Mouse (Mus musculus) heart, postnatal 0 days (tissue): ENCODE results near the gene Grid2. TPM values are rescaled to one million over a fixed set of nuclear protein-coding genes. Genes with fewer than 3 reads are reported as not detected.

Experiments
- ATAC-seq: fragments of 200-750 bp; cut with Nextera tagmentation; 2 replicates; pipeline ENCODE4 v1.8.0; 2017; ENCODE audit warnings: low read depth, moderate number of reproducible peaks, moderate library complexity; ENCODE audit not compliant: insufficient read depth
- DNase-seq: peaks from one replicate; pipeline ENCODE4 v3.0.0-alpha.2; 2016; ENCODE audit warnings: low spot score
- H3K27ac ChIP-seq: fragments of 300-500 bp; sonication (generic); 2 replicates; pipeline ENCODE4 v1.5.1; 2014; ENCODE audit warnings: low read depth, mild to moderate bottlenecking
- H3K27me3 ChIP-seq: fragments of 300-500 bp; sonication (generic); 2 replicates; pipeline ENCODE4 v1.6.1; 2014; ENCODE audit warnings: low read length, mixed read lengths; ENCODE audit not compliant: control insufficient read depth, insufficient read depth
- H3K36me3 ChIP-seq: fragments of 300-500 bp; sonication (generic); replicated peaks from 2 replicates; pipeline ENCODE4 v1.6.1; 2014; ENCODE audit warnings: low read length, mixed read lengths; ENCODE audit not compliant: control insufficient read depth, insufficient read depth
- H3K4me1 ChIP-seq: fragments of 300-500 bp; sonication (generic); 2 replicates; pipeline ENCODE4 v1.6.1; 2014; ENCODE audit warnings: antibody characterized with exemption; ENCODE audit not compliant: control insufficient read depth, insufficient read depth
- H3K4me2 ChIP-seq: fragments of 300-500 bp; sonication (generic); 2 replicates; pipeline ENCODE4 v1.6.1; 2014; ENCODE audit warnings: low read depth, mild to moderate bottlenecking, low read length, moderate library complexity
- H3K4me3 ChIP-seq: fragments of 300-500 bp; sonication (generic); 2 replicates; pipeline ENCODE4 v1.5.1; 2014; ENCODE audit warnings: low read depth, low read length
- H3K9ac ChIP-seq: fragments of 300-500 bp; sonication (generic); replicated peaks from 2 replicates; pipeline ENCODE4 v1.6.1; 2014; ENCODE audit warnings: low read depth, low read length, mixed read lengths
- H3K9me3 ChIP-seq: fragments of 300-500 bp; sonication (generic); replicated peaks from 2 replicates; pipeline ENCODE4 v1.6.1; 2016; ENCODE audit warnings: low read length; ENCODE audit not compliant: control insufficient read depth
- CTCF ChIP-seq: IDR thresholded peaks from 2 replicates; pipeline ENCODE4 v1.5.1; 2016; ENCODE audit warnings: antibody characterized with exemption, control low read depth, low read depth
- EP300 ChIP-seq: IDR thresholded peaks from 2 replicates; pipeline ENCODE4 v1.6.1; 2016; ENCODE audit warnings: antibody characterized with exemption, low read depth
- WGBS: fragments of 180-500 bp; shearing (Covaris S2); extraction: QIAGEN DNeasy Blood & Tissue Kit; methylation state at CpG from one replicate; pipeline ENCODE4 v1.1.7; 2014; 5-methylcytosine and 5-hydroxymethylcytosine counted together
- polyA plus RNA-seq: library from polyadenylated mRNA; unstranded; fragments of >200 nt; fragmentation: Nextera tagmentation; extraction: Ambion mirVana; gene quantifications from 2 replicates; pipeline ENCODE4 v1.2.1, GENCODE M21; 2015
- total RNA-seq: library from RNA; depleted of rRNA; stranded (reverse); fragments of >200 nt; gene quantifications from 2 replicates; pipeline ENCODE4 v1.2.3, GENCODE M21; 2014; ENCODE audit warnings: low replicate concordance

Gene Grid2
- total and polyA plus RNA-seq, 2 experiments from 2014 or later, result 0.10 to 0.27 TPM

DNA sequence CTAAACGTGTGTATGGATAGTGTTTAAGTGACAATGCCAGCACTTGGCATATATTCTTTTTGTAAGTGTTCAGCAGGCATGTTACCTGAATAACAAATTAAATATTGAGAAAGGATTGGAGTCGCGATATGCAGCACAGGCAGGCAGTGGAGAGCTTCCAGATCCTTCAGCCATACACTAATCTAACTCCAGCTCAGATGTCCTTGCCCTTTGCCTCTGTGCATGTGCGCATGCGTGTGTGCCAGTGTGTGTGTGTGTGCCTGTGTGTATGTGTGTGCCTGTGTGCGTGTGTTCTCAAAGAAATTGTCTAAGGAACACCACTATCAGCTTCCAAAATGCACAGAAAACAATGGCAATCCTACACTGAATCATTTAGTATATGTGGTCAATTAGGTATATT is 708.6 kb downstream of the Grid2 start:
- no peak overlapping the region for H3K27ac ChIP-seq
- 80% methylated on average over 6 of the region's 6 CpGs for WGBS
- TF ChIP-seq EP300 (no peak), CTCF (no peak)
- no peaks in the 10 kb centered on the region for H3K9me3 ChIP-seq
- H3K4me1 ChIP-seq, result no peaks in the 10 kb centered on the region
- no peaks in the 10 kb centered on the region for H3K27me3 ChIP-seq
- ATAC-seq, result no peak
- H3K4me3 ChIP-seq, result no peak overlapping the region
- no peaks in the 10 kb centered on the region for H3K36me3 ChIP-seq
- H3K4me2 ChIP-seq, result no peak overlapping the region
- no peak overlapping the region for H3K9ac ChIP-seq
- DNase-seq, result no peak

DNA sequence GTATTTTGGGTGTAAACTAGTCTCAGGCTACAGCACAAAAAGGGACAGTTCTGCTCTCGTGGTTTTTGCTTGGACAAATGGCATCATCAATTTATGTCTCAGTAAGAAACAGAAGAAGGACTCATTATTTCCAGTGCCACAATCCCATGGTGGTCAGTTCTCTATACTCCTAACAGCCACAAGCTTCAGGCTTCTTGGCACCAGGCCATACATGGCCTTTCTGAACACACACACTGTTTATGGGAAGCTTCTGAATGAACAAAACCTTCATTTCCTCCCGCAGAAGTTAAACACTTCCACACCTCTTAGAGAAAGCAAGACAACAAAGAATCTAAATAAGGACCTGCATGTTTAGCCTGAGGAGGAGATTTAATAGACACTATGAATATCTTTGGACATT is 709.1 kb downstream of the Grid2 start:
- no peak for DNase-seq
- no peak for TF ChIP-seq EP300
- no peak for TF ChIP-seq CTCF
- whole genome bisulfite sequencing, result 70% methylated on average over 2 of the region's 2 CpGs
- Histone ChIP-seq H3K4me2 (no peak overlapping the region), H3K36me3 (no peaks in the 10 kb centered on the region), H3K4me1 (no peaks in the 10 kb centered on the region), H3K27ac (no peak overlapping the region), H3K4me3 (no peak overlapping the region), H3K9ac (no peak overlapping the region), H3K9me3 (no peaks in the 10 kb centered on the region), H3K27me3 (no peaks in the 10 kb centered on the region)
- no peak for ATAC-seq

- Histone ChIP-seq H3K4me3 (no peak overlapping the region), H3K27me3 (no peaks in the 10 kb centered on the region), H3K4me1 (no peaks in the 10 kb centered on the region), H3K9me3 (no peaks in the 10 kb centered on the region), H3K36me3 (no peaks in the 10 kb centered on the region), H3K4me2 (no peak overlapping the region), H3K9ac (no peak overlapping the region), H3K27ac (no peak overlapping the region)
- 84% methylated on average over 2 of the region's 2 CpGs for WGBS
- ATAC-seq, result no peak
- no peak for DNase-seq
- TF ChIP-seq EP300 (no peak), CTCF (no peak)
These were observed 790.4 kb downstream of the Grid2 start for GRCm38 (mm10) chr6:64046084-64046483.

- Histone ChIP-seq H3K27me3 (no peaks in the 10 kb centered on the region), H3K36me3 (no peaks in the 10 kb centered on the region), H3K9ac (no peak overlapping the region), H3K9me3 (no peaks in the 10 kb centered on the region), H3K4me1 (no peaks in the 10 kb centered on the region), H3K4me2 (no peak overlapping the region), H3K4me3 (no peak overlapping the region), H3K27ac (no peak overlapping the region)
- WGBS, result 73% methylated on average over 1 of the region's 1 CpGs
- ATAC-seq (no peak), DNase-seq (no peak)
- TF ChIP-seq EP300, result no peak
- no peak for TF ChIP-seq CTCF
These were observed 791.1 kb downstream of the Grid2 start for GRCm38 (mm10) chr6:64046732-64047131.

DNA sequence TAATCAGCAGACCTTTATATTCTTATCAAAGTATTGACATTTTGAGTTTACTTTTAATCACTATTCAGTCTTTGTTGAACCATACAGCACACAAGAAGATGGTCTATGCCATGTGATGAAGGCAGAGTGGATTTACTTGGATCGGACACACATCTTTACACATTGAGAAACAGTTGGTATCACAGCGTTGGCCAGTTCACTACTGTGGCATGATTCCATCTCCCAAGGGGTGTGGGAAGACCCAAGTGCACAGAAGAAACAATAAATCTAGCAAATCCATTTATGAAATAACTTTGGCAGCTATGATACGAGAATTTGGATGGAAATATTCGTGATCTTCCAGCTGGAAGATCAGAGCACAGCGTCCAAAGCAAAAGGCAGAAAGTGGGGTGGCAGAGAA is 792.3 kb downstream of the Grid2 start:
- ATAC-seq, result no peak
- Histone ChIP-seq H3K9ac (no peak overlapping the region), H3K36me3 (no peaks in the 10 kb centered on the region), H3K4me3 (no peak overlapping the region), H3K27ac (no peak overlapping the region), H3K4me2 (no peak overlapping the region), H3K4me1 (no peaks in the 10 kb centered on the region), H3K27me3 (no peaks in the 10 kb centered on the region), H3K9me3 (no peaks in the 10 kb centered on the region)
- no peak for TF ChIP-seq EP300
- no peak for TF ChIP-seq CTCF
- WGBS, result 82% methylated on average over 5 of the region's 5 CpGs
- DNase-seq, result no peak

DNA sequence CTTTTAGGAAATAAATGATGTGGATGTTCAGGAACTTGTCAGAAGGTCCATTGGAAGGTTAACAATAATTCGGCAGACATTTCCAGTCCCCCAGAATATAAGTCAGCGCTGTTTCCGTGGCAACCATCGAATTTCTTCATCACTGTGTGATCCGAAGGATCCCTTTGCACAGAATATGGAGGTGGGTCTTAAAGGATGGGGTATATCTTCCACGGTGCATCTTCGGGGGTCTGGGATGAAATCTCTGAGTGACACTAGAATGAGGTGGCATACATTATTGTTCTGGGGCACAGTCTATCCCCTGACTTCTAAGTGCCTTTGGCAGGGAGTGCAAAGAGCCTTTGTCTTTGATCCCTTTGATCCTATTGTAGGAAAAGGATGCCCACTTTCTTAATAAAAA is 808.2 kb downstream of the Grid2 start:
- WGBS, result 79% methylated on average over 7 of the region's 7 CpGs
- H3K4me2 ChIP-seq, result no peak overlapping the region
- H3K36me3 ChIP-seq, result no peaks in the 10 kb centered on the region
- ATAC-seq (no peak), DNase-seq (no peak)
- H3K4me3 ChIP-seq, result no peak overlapping the region
- H3K9me3 ChIP-seq, result no peaks in the 10 kb centered on the region
- no peaks in the 10 kb centered on the region for H3K27me3 ChIP-seq
- H3K27ac ChIP-seq, result no peak overlapping the region
- H3K4me1 ChIP-seq, result no peaks in the 10 kb centered on the region
- no peak for TF ChIP-seq EP300
- no peak for TF ChIP-seq CTCF
- no peak overlapping the region for H3K9ac ChIP-seq
